Mouse (Mus musculus) hindbrain, embryonic 15.5 days (tissue): Measurements from ENCODE around the gene Gbgt1. TPM values are rescaled to one million over a fixed set of nuclear protein-coding genes. Genes with fewer than 3 reads are reported as not detected.

Experiments
- ATAC-seq: fragments of 200-750 bp; cut with Nextera tagmentation; 2 replicates; pipeline ENCODE4 v1.8.0; 2017; ENCODE audit warnings: low read depth, moderate number of reproducible peaks, moderate TSS enrichment; ENCODE audit not compliant: low FRiP score
- H3K27ac ChIP-seq: fragments of 300-500 bp; sonication (generic); replicated peaks from 2 replicates; pipeline ENCODE4 v1.5.1; 2015; ENCODE audit warnings: mild to moderate bottlenecking, inconsistent platforms
- H3K27me3 ChIP-seq: fragments of 300-500 bp; sonication (generic); 2 replicates; pipeline ENCODE4 v1.6.1; 2015; ENCODE audit warnings: control low read depth, inconsistent platforms
- H3K36me3 ChIP-seq: fragments of 300-500 bp; sonication (generic); 2 replicates; pipeline ENCODE4 v1.6.1; 2015; ENCODE audit warnings: control low read depth, inconsistent platforms
- H3K4me1 ChIP-seq: fragments of 300-500 bp; sonication (generic); replicated peaks from 2 replicates; pipeline ENCODE4 v1.6.1; 2015; ENCODE audit warnings: control low read depth, inconsistent platforms
- H3K4me2 ChIP-seq: fragments of 300-500 bp; sonication (generic); 2 replicates; pipeline ENCODE4 v1.6.1; 2015; ENCODE audit warnings: moderate library complexity, mild to moderate bottlenecking, inconsistent platforms
- H3K4me3 ChIP-seq: fragments of 300-500 bp; sonication (generic); 2 replicates; pipeline ENCODE4 v1.5.1; 2015; ENCODE audit warnings: mild to moderate bottlenecking, inconsistent platforms
- H3K9ac ChIP-seq: fragments of 300-500 bp; sonication (generic); 2 replicates; pipeline ENCODE4 v1.6.1; 2015; ENCODE audit warnings: inconsistent platforms
- H3K9me3 ChIP-seq: fragments of 300-500 bp; sonication (generic); 2 replicates; pipeline ENCODE4 v1.6.1; 2016; ENCODE audit warnings: control low read depth, inconsistent platforms
- WGBS: fragments of 180-500 bp; shearing (Covaris S2); methylation state at CpG from one replicate; pipeline ENCODE4 v1.1.7; 2015; 5-methylcytosine and 5-hydroxymethylcytosine counted together
- polyA plus RNA-seq: library from polyadenylated mRNA; unstranded; fragments of >200 nt; fragmentation: Nextera tagmentation; extraction: Ambion mirVana; gene quantifications from 2 replicates; pipeline ENCODE4 v1.2.1, GENCODE M21; 2015

The Gbgt1 gene
- 1.1 and 2.2 TPM in 2 replicates for polyA plus RNA-seq

- H3K27me3 ChIP-seq: no peaks in the 10 kb centered on the region
- no peaks in the 10 kb centered on the region for H3K4me1 ChIP-seq
- no peak within 1 kb of the TSS for H3K4me2 ChIP-seq
- H3K9ac ChIP-seq: no peak within 1 kb of the TSS
- H3K4me3 ChIP-seq: no peak within 1 kb of the TSS
- WGBS: 79% methylated on average over 5 of the region's 5 CpGs
- ATAC-seq: no peak
- H3K27ac ChIP-seq: no peak within 1 kb of the TSS
- no peaks in the 10 kb centered on the region for H3K9me3 ChIP-seq
- H3K36me3 ChIP-seq: no peaks in the 10 kb centered on the region
Measured at GRCm38 (mm10) chr2:28496671-28497070, at the start of gene Gbgt1. TSS of gene Gbgt1 (plus strand) at chr2:28496891.

- no peaks in the 10 kb centered on the region for H3K9me3 ChIP-seq
- ATAC-seq: peak; percentile 69
- WGBS: 6% methylated on average over 11 of the region's 11 CpGs
- peaks cover 22% of the 10 kb centered on the region for H3K36me3 ChIP-seq
- H3K27ac ChIP-seq: peak overlapping the region; percentile 90
- H3K4me2 ChIP-seq: peak overlapping the region; percentile 94
- H3K4me3 ChIP-seq: peak overlapping the region; percentile 66
- no peaks in the 10 kb centered on the region for H3K27me3 ChIP-seq
- peak overlapping the region; percentile 79 for H3K9ac ChIP-seq
- peaks cover 23% of the 10 kb centered on the region for H3K4me1 ChIP-seq
Measured at GRCm38 (mm10) chr2:28447315-28447670, 49.4 kb upstream of the Gbgt1 start.

GRCm38 (mm10) chr2:28451663-28452062, 45.0 kb upstream of the Gbgt1 start:
- H3K9ac ChIP-seq: no peak overlapping the region
- no peak overlapping the region for H3K4me3 ChIP-seq
- WGBS: 93% methylated on average over 11 of the region's 11 CpGs
- peaks cover 28% of the 10 kb centered on the region for H3K36me3 ChIP-seq
- no peak overlapping the region for H3K4me2 ChIP-seq
- H3K4me1 ChIP-seq: peaks cover 14% of the 10 kb centered on the region
- no peaks in the 10 kb centered on the region for H3K9me3 ChIP-seq
- ATAC-seq: no peak
- no peaks in the 10 kb centered on the region for H3K27me3 ChIP-seq
- no peak overlapping the region for H3K27ac ChIP-seq

- ATAC-seq: no peak
- Histone ChIP-seq H3K4me3 (no peak overlapping the region), H3K4me2 (no peak overlapping the region), H3K27ac (no peak overlapping the region), H3K36me3 (peaks cover 28% of the 10 kb centered on the region), H3K4me1 (no peaks in the 10 kb centered on the region), H3K27me3 (no peaks in the 10 kb centered on the region), H3K9me3 (no peaks in the 10 kb centered on the region), H3K9ac (no peak overlapping the region)
- WGBS: 89% methylated on average over 6 of the region's 6 CpGs
Measured at GRCm38 (mm10) chr2:28453539-28453938, 43.2 kb upstream of the Gbgt1 start.

- peaks cover 12% of the 10 kb centered on the region; the same call in 1 of the 2 replicates for H3K36me3 ChIP-seq
- H3K27me3 ChIP-seq: no peaks in the 10 kb centered on the region
- H3K9ac ChIP-seq: no peak overlapping the region
- WGBS: 71% methylated on average over 1 of the region's 1 CpGs
- no peak overlapping the region for H3K4me2 ChIP-seq
- ATAC-seq: no peak
- no peak overlapping the region for H3K27ac ChIP-seq
- H3K4me3 ChIP-seq: no peak overlapping the region
- no peaks in the 10 kb centered on the region for H3K9me3 ChIP-seq
- H3K4me1 ChIP-seq: no peaks in the 10 kb centered on the region
Measured at GRCm38 (mm10) chr2:28456616-28457015, 40.1 kb upstream of the Gbgt1 start.

GRCm38 (mm10) chr2:28463919-28464318, 32.8 kb upstream of the Gbgt1 start:
- H3K4me2 ChIP-seq: no peak overlapping the region

GRCm38 (mm10) chr2:28464919-28465318, 31.8 kb upstream of the Gbgt1 start:
- H3K36me3 ChIP-seq: peaks cover 9% of the 10 kb centered on the region
- H3K27me3 ChIP-seq: no peaks in the 10 kb centered on the region
- ATAC-seq: no peak
- no peak overlapping the region for H3K4me2 ChIP-seq
- H3K9ac ChIP-seq: no peak overlapping the region
- H3K27ac ChIP-seq: no peak overlapping the region
- peaks cover 22% of the 10 kb centered on the region for H3K4me1 ChIP-seq
- H3K9me3 ChIP-seq: no peaks in the 10 kb centered on the region
- no peak overlapping the region for H3K4me3 ChIP-seq
- WGBS: 72% methylated on average over 9 of the region's 9 CpGs

More at GRCm38 (mm10) chr2:28463919-28464318, 32.8 kb upstream of the Gbgt1 start:
- 49% methylated on average over 3 of the region's 3 CpGs for WGBS
- H3K27ac ChIP-seq: no peak overlapping the region
- no peak for ATAC-seq
- no peak overlapping the region for H3K9ac ChIP-seq
- no peaks in the 10 kb centered on the region for H3K36me3 ChIP-seq
- H3K9me3 ChIP-seq: no peaks in the 10 kb centered on the region
- no peaks in the 10 kb centered on the region for H3K27me3 ChIP-seq
- peaks cover 18% of the 10 kb centered on the region for H3K4me1 ChIP-seq
- no peak overlapping the region for H3K4me3 ChIP-seq

- Histone ChIP-seq H3K27ac (no peak within 1 kb of the TSS), H3K4me1 (peaks cover 22% of the 10 kb centered on the region), H3K27me3 (no peaks in the 10 kb centered on the region), H3K4me3 (peak within 1 kb of the TSS; percentile 28), H3K9me3 (no peaks in the 10 kb centered on the region), H3K4me2 (peak within 1 kb of the TSS; percentile 60), H3K36me3 (peaks cover 20% of the 10 kb centered on the region), H3K9ac (peak within 1 kb of the TSS; percentile 34; the same call in 1 of the 2 replicates)
- ATAC-seq: peak; percentile 25
- WGBS: 6% methylated on average over 25 of the region's 25 CpGs
Measured at GRCm38 (mm10) chr2:28465836-28466518, 30.7 kb upstream of the Gbgt1 start, which contains the start of gene 1700007K13Rik. TSS of gene 1700007K13Rik (minus strand) at chr2:28466332.

- H3K36me3 ChIP-seq: peaks cover 39% of the 10 kb centered on the region
- peak within 1 kb of the TSS; percentile 95 for H3K9ac ChIP-seq
- H3K4me1 ChIP-seq: peaks cover 22% of the 10 kb centered on the region
- peak within 1 kb of the TSS; percentile 46; the same call in 1 of the 2 replicates for H3K27ac ChIP-seq
- peak within 1 kb of the TSS; percentile 88 for H3K4me3 ChIP-seq
- peak within 1 kb of the TSS; percentile 75 for H3K4me2 ChIP-seq
- H3K27me3 ChIP-seq: no peaks in the 10 kb centered on the region
- 0 out of 2 replicates have a peak, but pooled peaks cover under 1% of the 10 kb centered on the region for H3K9me3 ChIP-seq
- under 1% methylated on average over 52 of the region's 52 CpGs for WGBS
- peak; percentile 89 for ATAC-seq
Measured at GRCm38 (mm10) chr2:28467860-28468485, 28.7 kb upstream of the Gbgt1 start, which contains the start of gene Mrps2. TSS of gene Mrps2 (plus strand) at chr2:28468066.

- Histone ChIP-seq H3K9ac (peak overlapping the region; percentile 95), H3K9me3 (peaks cover 7% of the 10 kb centered on the region; the same call in 1 of the 2 replicates), H3K27me3 (no peaks in the 10 kb centered on the region), H3K36me3 (peaks cover 42% of the 10 kb centered on the region), H3K4me3 (peak overlapping the region; percentile 88), H3K27ac (0 out of 2 replicates have a peak overlapping the region, but pooled peaks have one; percentile 46), H3K4me2 (peak overlapping the region; percentile 75), H3K4me1 (peaks cover 22% of the 10 kb centered on the region)
- WGBS: 54% methylated on average over 18 of the region's 18 CpGs
- ATAC-seq: no peak
Measured at GRCm38 (mm10) chr2:28468486-28469225, 28.0 kb upstream of the Gbgt1 start.

- no peak for ATAC-seq
- Histone ChIP-seq H3K9ac (no peak overlapping the region), H3K4me2 (no peak overlapping the region), H3K27me3 (no peaks in the 10 kb centered on the region), H3K27ac (no peak overlapping the region), H3K4me1 (peaks cover 22% of the 10 kb centered on the region), H3K4me3 (no peak overlapping the region), H3K36me3 (peaks cover 42% of the 10 kb centered on the region), H3K9me3 (peaks cover 8% of the 10 kb centered on the region; the same call in 1 of the 2 replicates)
- 98% methylated on average over 14 of the region's 14 CpGs for WGBS
Measured at GRCm38 (mm10) chr2:28469461-28469860, 27.2 kb upstream of the Gbgt1 start.
